Mouse (Mus musculus): ENCODE measurements around the gene Ankar. TPM values are rescaled to one million over a fixed set of nuclear protein-coding genes. Genes with fewer than 3 reads are reported as not detected.
A peak's percentile ranks its signal among the peaks of the same experiment; 100 is the strongest.

Ankar gene
- polyA plus RNA-seq, 1 experiment: not detected

- Histone ChIP-seq H3K27me3 (ENCODE audit: control insufficient read depth, insufficient read depth, insufficient read length) (no peaks in the 10 kb centered on the region), H3K36me3 (ENCODE audit: control insufficient read depth, insufficient read depth) (no peaks in the 10 kb centered on the region), H3K79me3 (ENCODE audit: low read depth) (no peaks in the 10 kb centered on the region), H3K79me2 (ENCODE audit: control insufficient read depth, insufficient read depth) (no peaks in the 10 kb centered on the region), H3K4me3 (ENCODE audit: insufficient read depth, poor library complexity, severe bottlenecking) (no peak overlapping the region), H3ac (ENCODE audit: control insufficient read depth, insufficient read length, low read depth) (no peak overlapping the region)
- no peak for TF ChIP-seq CEBPB (IDR thresholded peaks at IDR 0.05; ENCODE audit: low read depth)
- TF ChIP-seq FOSL1 (IDR thresholded peaks at IDR 0.05; ENCODE audit: insufficient read depth, low read length, poor library complexity, severe bottlenecking): no peak
- TF ChIP-seq USF1 (IDR thresholded peaks at IDR 0.05; ENCODE audit: low read depth): no peak
- no peak for TF ChIP-seq MYOG (IDR thresholded peaks at IDR 0.05; ENCODE audit: control insufficient read depth, extremely low read depth, insufficient read length)
- no peak for TF ChIP-seq CTCF (IDR thresholded peaks at IDR 0.05; ENCODE audit: control insufficient read depth, insufficient read depth, insufficient read length)
- TF ChIP-seq MYOD1 (IDR thresholded peaks at IDR 0.05; ENCODE audit: control insufficient read depth, insufficient read length, low read depth): no peak
- no peak for TF ChIP-seq MAX (IDR thresholded peaks at IDR 0.05)
These were observed 25.6 kb upstream of the Ankar start for GRCm38 (mm10) chr1:72725941-72726340.

- Histone ChIP-seq H3ac (ENCODE audit: control insufficient read depth, insufficient read length, low read depth) (no peak overlapping the region), H3K27me3 (ENCODE audit: control insufficient read depth, insufficient read depth, insufficient read length) (no peaks in the 10 kb centered on the region)
- TF ChIP-seq MYOG (IDR thresholded peaks at IDR 0.05; ENCODE audit: control insufficient read depth, extremely low read depth, insufficient read length): no peak
- peak; percentile 65 for TF ChIP-seq MAX (IDR thresholded peaks at IDR 0.05)
- TF ChIP-seq USF1 (IDR thresholded peaks at IDR 0.05; ENCODE audit: low read depth): peak; percentile 66
- TF ChIP-seq CTCF (IDR thresholded peaks at IDR 0.05; ENCODE audit: control insufficient read depth, insufficient read depth, insufficient read length): no peak
- peak; percentile 27 for TF ChIP-seq FOSL1 (IDR thresholded peaks at IDR 0.05; ENCODE audit: insufficient read depth, low read length, poor library complexity, severe bottlenecking)
- TF ChIP-seq MYOD1 (IDR thresholded peaks at IDR 0.05; ENCODE audit: control insufficient read depth, insufficient read length, low read depth): peak; percentile 86
These were observed 24.0 kb upstream of the Ankar start for GRCm38 (mm10) chr1:72724354-72724753.

GRCm38 (mm10) chr1:72722646-72723045 lies 22.3 kb upstream of the Ankar start:
- TF ChIP-seq MYOD1 (IDR thresholded peaks at IDR 0.05; ENCODE audit: control insufficient read depth, insufficient read length, low read depth) (no peak), MYOG (IDR thresholded peaks at IDR 0.05; ENCODE audit: control insufficient read depth, extremely low read depth, insufficient read length) (no peak), FOSL1 (IDR thresholded peaks at IDR 0.05; ENCODE audit: insufficient read depth, low read length, poor library complexity, severe bottlenecking) (no peak), MAX (IDR thresholded peaks at IDR 0.05) (no peak), USF1 (IDR thresholded peaks at IDR 0.05; ENCODE audit: low read depth) (no peak), CEBPB (IDR thresholded peaks at IDR 0.05; ENCODE audit: low read depth) (no peak), CTCF (IDR thresholded peaks at IDR 0.05; ENCODE audit: control insufficient read depth, insufficient read depth, insufficient read length) (no peak)
- H3K4me3 ChIP-seq (ENCODE audit: insufficient read depth, poor library complexity, severe bottlenecking): no peak overlapping the region
- H3K79me3 ChIP-seq (ENCODE audit: low read depth): no peaks in the 10 kb centered on the region
- H3K36me3 ChIP-seq (ENCODE audit: control insufficient read depth, insufficient read depth): peaks cover 5% of the 10 kb centered on the region
- H3ac ChIP-seq (ENCODE audit: control insufficient read depth, insufficient read length, low read depth): no peak overlapping the region
- no peaks in the 10 kb centered on the region for H3K27me3 ChIP-seq (ENCODE audit: control insufficient read depth, insufficient read depth, insufficient read length)
- no peaks in the 10 kb centered on the region for H3K79me2 ChIP-seq (ENCODE audit: control insufficient read depth, insufficient read depth)

More at GRCm38 (mm10) chr1:72724354-72724753, 24.0 kb upstream of the Ankar start:
- Histone ChIP-seq H3K4me3 (ENCODE audit: insufficient read depth, poor library complexity, severe bottlenecking) (no peak overlapping the region), H3K79me3 (ENCODE audit: low read depth) (no peaks in the 10 kb centered on the region), H3K79me2 (ENCODE audit: control insufficient read depth, insufficient read depth) (no peaks in the 10 kb centered on the region), H3K36me3 (ENCODE audit: control insufficient read depth, insufficient read depth) (peaks cover under 1% of the 10 kb centered on the region)

GRCm38 (mm10) chr1:72720115-72720725 lies 19.8 kb upstream of the Ankar start:
- no peak for TF ChIP-seq CTCF (IDR thresholded peaks at IDR 0.05; ENCODE audit: control insufficient read depth, insufficient read depth, insufficient read length)
- no peak for TF ChIP-seq CEBPB (IDR thresholded peaks at IDR 0.05; ENCODE audit: low read depth)
- TF ChIP-seq MYOG (IDR thresholded peaks at IDR 0.05; ENCODE audit: control insufficient read depth, extremely low read depth, insufficient read length): no peak
- TF ChIP-seq MAX (IDR thresholded peaks at IDR 0.05): no peak
- no peak for TF ChIP-seq FOSL1 (IDR thresholded peaks at IDR 0.05; ENCODE audit: insufficient read depth, low read length, poor library complexity, severe bottlenecking)
- no peak for TF ChIP-seq USF1 (IDR thresholded peaks at IDR 0.05; ENCODE audit: low read depth)
- TF ChIP-seq MYOD1 (IDR thresholded peaks at IDR 0.05; ENCODE audit: control insufficient read depth, insufficient read length, low read depth): no peak
- Histone ChIP-seq H3K4me3 (ENCODE audit: insufficient read depth, poor library complexity, severe bottlenecking) (no peak overlapping the region), H3K27me3 (ENCODE audit: control insufficient read depth, insufficient read depth, insufficient read length) (no peaks in the 10 kb centered on the region), H3ac (ENCODE audit: control insufficient read depth, insufficient read length, low read depth) (no peak overlapping the region), H3K79me2 (ENCODE audit: control insufficient read depth, insufficient read depth) (no peaks in the 10 kb centered on the region), H3K79me3 (ENCODE audit: low read depth) (no peaks in the 10 kb centered on the region), H3K36me3 (ENCODE audit: control insufficient read depth, insufficient read depth) (peaks cover 5% of the 10 kb centered on the region)

- H3K4me3 ChIP-seq (ENCODE audit: insufficient read depth, poor library complexity, severe bottlenecking): no peak overlapping the region
- H3K79me3 ChIP-seq (ENCODE audit: low read depth): peaks cover 1% of the 10 kb centered on the region
- no peak overlapping the region for H3ac ChIP-seq (ENCODE audit: control insufficient read depth, insufficient read length, low read depth)
- peaks cover 11% of the 10 kb centered on the region for H3K79me2 ChIP-seq (ENCODE audit: control insufficient read depth, insufficient read depth)
- H3K36me3 ChIP-seq (ENCODE audit: control insufficient read depth, insufficient read depth): peaks cover 19% of the 10 kb centered on the region
- H3K27me3 ChIP-seq (ENCODE audit: control insufficient read depth, insufficient read depth, insufficient read length): no peaks in the 10 kb centered on the region
- peak; percentile 70 for TF ChIP-seq CTCF (IDR thresholded peaks at IDR 0.05; ENCODE audit: control insufficient read depth, insufficient read depth, insufficient read length)
- no peak for TF ChIP-seq FOSL1 (IDR thresholded peaks at IDR 0.05; ENCODE audit: insufficient read depth, low read length, poor library complexity, severe bottlenecking)
- TF ChIP-seq CEBPB (IDR thresholded peaks at IDR 0.05; ENCODE audit: low read depth): no peak
- no peak for TF ChIP-seq MYOG (IDR thresholded peaks at IDR 0.05; ENCODE audit: control insufficient read depth, extremely low read depth, insufficient read length)
- no peak for TF ChIP-seq USF1 (IDR thresholded peaks at IDR 0.05; ENCODE audit: low read depth)
These were observed 18.5 kb upstream of the Ankar start for GRCm38 (mm10) chr1:72718846-72719245.

Data from C2C12 (cell line).